Mouse (Mus musculus) CH12F3 (cell line): ENCODE results near the gene Ksr2.

Source experiments
- in situ Hi-C: fragments of 300-500 bp; cut with MboI; formaldehyde crosslinking; loops from 2 replicates; pipeline ENCODE4 v1.14.3; 2020; ENCODE audit warnings: low sequenced_read_pairs

Gene Ksr2

GRCm38 (mm10) chr5:117744654-117745178, 330.9 kb downstream of the Ksr2 start:
- in situ Hi-C loops = no loop called here

- in situ Hi-C loops = no loop called here
These were observed 335.6 kb downstream of the Ksr2 start for GRCm38 (mm10) chr5:117749353-117749752.

GRCm38 (mm10) chr5:117757696-117758482, 344.1 kb downstream of the Ksr2 start:
- in situ Hi-C loops = no loop called here

- in situ Hi-C loops = no loop called here
These were observed 347.5 kb downstream of the Ksr2 start for GRCm38 (mm10) chr5:117761181-117761832.

GRCm38 (mm10) chr5:117764496-117764895, 350.7 kb downstream of the Ksr2 start:
- in situ Hi-C loops = no loop called here

GRCm38 (mm10) chr5:117779175-117779574, 365.4 kb downstream of the Ksr2 start:
- in situ Hi-C loops = no loop called here

- in situ Hi-C loops = no loop called here
These were observed 366.9 kb downstream of the Ksr2 start, which contains the start of gene Nos1 for GRCm38 (mm10) chr5:117780681-117781080. Gene Nos1 (plus strand): TSS chr5:117781032.

- in situ Hi-C loops = no loop called here
These were observed 367.4 kb downstream of the Ksr2 start for GRCm38 (mm10) chr5:117781178-117781577.

GRCm38 (mm10) chr5:117790071-117790470, 376.3 kb downstream of the Ksr2 start:
- in situ Hi-C loops = no loop called here

- in situ Hi-C loops = no loop called here
These were observed 378.1 kb downstream of the Ksr2 start for GRCm38 (mm10) chr5:117791875-117792274.

- in situ Hi-C loops = no loop called here
These were observed 387.0 kb downstream of the Ksr2 start for GRCm38 (mm10) chr5:117800849-117801248.

- in situ Hi-C loops = no loop called here
These were observed 388.3 kb downstream of the Ksr2 start for GRCm38 (mm10) chr5:117802071-117802521.

GRCm38 (mm10) chr5:117803551-117803950, 389.8 kb downstream of the Ksr2 start:
- in situ Hi-C loops = no loop called here

GRCm38 (mm10) chr5:117810930-117811329, 397.1 kb downstream of the Ksr2 start:
- in situ Hi-C loops = no loop called here

GRCm38 (mm10) chr5:117818800-117819199, 405.0 kb downstream of the Ksr2 start:
- in situ Hi-C loops = no loop called here

GRCm38 (mm10) chr5:117820445-117820844, 406.6 kb downstream of the Ksr2 start:
- in situ Hi-C loops = no loop called here

- in situ Hi-C loops = no loop called here
These were observed 410.0 kb downstream of the Ksr2 start for GRCm38 (mm10) chr5:117823811-117824210.

- in situ Hi-C loops = no loop called here
These were observed 410.7 kb downstream of the Ksr2 start for GRCm38 (mm10) chr5:117824486-117824885.
